Mouse (Mus musculus): ENCODE measurements around the gene Meis2.

- TF ChIP-seq CTCF (IDR thresholded peaks at IDR 0.05; ENCODE audit: control insufficient read depth, insufficient read depth, insufficient replicate concordance, low read depth, low read length): no peak
- no peak for TF ChIP-seq POLR2A (IDR thresholded peaks at IDR 0.05; ENCODE audit: control insufficient read depth, low read depth, low read length)
Observed at GRCm38 (mm10) chr2:115852615-115853014, 213.0 kb downstream of the Meis2 start.
